Mouse (Mus musculus) retina, postnatal 1 day (tissue): ENCODE data around the gene Ttc41.

Source experiments
- DNase-seq: peaks from one replicate; pipeline ENCODE4 v3.0.0-alpha.2; 2012

Gene Ttc41

DNA sequence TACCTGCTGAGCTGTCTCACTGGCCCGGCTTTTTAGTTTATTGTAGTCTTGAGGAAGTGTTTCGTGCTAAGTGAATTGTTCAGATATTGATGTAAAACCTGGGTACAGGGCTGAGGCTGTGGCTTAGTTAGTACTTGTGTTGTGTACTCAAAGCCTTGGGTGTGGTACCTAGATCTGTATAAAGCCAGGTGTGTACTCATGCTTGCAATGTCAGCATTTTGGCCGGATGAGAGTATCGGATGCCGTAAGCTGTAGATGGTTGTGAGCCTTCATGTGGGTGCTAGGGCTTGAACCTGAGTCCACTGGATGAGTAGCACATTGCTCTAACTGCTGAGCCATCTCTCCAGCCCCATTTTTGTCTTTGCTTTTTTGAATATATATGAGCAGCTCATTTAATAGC is 80.5 kb downstream of the Ttc41 start:
- no peak for DNase-seq

DNA sequence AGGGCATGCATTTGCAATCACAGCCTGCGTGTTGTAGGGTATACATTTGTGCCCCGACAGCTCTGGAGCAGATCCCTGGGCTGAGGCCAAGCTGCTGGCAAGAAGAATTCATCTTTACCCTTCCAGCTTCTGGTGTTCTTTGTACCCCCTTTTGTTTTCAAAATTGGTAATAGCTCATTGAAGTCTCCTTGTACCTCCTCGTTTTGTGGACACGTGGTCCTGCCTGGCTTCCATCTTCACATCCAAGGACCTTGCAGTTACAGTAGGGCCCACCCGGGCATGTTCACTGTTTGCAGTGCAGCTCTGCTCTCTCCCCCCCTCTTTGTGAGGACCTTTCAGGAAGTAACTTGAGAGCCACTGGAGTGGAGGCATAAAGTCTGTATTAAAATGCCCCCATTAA is 82.6 kb downstream of the Ttc41 start:
- DNase-seq: no peak

DNA sequence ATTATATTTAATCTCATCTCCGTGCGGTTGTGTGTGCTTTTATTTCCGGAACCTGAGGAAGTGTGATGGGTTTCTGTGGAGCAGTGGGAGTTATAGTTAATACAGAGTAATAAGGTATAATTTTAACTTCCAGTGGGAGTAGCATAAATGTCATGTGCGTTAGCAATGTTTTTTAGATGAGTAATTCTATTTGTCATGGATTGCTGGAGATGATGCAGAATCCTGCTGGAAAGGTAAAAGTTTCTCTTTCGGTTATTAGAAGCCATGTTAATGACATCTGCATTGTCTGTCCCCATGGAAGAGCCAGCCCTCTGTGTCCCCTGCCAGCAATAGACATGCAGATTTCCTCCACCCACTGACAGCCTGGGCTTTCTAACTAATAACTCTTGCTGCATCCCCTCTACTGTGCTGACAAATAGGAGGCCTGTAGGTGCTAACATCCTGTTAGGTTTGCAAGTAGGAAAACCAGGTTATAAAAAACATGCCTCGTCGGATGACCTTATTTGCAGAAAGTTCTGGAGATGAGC is 83.6 kb downstream of the Ttc41 start:
- no peak for DNase-seq

DNA sequence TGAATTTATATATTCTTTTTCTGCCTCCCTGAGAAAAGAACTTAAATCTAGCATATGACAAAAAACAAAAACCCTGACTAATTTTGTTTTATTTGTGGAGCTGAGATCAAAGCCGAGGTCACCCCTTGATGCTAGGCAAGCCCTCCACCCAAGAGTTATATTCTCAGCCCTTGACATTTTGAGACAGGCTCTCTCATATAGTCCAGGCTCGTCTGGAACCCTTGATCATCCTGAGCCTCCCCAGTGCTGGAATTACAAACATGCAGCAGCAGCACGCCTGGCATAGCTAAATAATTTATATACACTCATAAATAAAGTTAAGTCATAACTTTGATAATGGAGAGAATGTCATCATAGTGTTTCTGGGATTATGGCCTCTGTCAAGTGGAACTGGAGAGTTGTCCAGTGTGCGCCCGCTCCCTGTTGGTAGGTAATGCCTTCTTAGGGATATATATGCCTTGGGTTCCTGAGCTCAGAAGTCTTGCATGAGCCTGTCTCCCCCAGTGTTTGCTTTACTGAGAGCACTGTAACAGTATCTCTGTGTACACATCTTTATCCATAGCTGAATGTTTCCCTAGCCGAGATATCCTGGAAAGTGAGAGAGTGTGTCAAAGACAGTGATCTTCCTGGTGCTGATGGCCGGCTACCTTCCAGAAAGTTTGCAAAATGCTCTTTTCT is 86.0 kb downstream of the Ttc41 start:
- DNase-seq: no peak

DNA sequence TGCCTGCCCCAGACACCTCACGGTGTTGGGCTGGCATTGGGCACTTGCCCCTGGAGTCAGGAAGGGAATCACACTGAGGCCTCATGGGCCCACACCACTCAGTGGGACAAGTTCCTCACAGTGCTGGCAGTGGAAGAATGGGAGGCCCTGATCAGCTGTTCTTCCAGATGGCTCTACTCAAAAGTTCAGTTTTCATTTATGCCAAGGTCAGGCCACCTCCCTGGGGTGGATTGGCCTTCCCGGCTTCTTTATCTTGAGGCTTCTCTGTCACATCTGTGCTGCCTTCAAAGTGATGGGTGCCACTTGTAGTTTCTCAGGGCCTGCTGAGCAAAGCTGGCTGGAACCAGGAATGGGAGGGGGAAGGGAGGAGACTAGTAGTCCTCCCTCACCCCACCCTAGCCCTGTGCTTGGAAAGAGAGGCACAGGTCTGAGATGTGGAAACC is 87.9 kb downstream of the Ttc41 start:
- DNase-seq: no peak

DNA sequence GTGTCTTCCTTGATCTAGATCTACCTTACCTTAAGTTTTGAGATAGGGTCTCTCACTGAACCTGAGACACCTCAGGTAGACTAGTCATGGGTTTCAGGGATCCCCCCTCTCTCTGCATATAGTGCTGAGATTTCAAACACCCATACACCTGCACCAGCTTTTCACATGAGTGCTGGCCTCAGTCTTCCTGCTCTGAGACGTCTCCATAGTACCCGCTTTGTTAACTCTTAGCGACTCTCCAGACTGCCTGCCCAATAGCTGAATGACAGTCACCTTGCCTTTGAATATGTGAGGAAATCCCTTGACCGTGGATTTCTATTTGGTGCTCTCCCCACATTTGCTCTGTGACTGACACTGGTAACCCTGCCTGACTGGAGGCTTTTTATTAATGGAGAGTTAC is 88.6 kb downstream of the Ttc41 start:
- DNase-seq: no peak

DNA sequence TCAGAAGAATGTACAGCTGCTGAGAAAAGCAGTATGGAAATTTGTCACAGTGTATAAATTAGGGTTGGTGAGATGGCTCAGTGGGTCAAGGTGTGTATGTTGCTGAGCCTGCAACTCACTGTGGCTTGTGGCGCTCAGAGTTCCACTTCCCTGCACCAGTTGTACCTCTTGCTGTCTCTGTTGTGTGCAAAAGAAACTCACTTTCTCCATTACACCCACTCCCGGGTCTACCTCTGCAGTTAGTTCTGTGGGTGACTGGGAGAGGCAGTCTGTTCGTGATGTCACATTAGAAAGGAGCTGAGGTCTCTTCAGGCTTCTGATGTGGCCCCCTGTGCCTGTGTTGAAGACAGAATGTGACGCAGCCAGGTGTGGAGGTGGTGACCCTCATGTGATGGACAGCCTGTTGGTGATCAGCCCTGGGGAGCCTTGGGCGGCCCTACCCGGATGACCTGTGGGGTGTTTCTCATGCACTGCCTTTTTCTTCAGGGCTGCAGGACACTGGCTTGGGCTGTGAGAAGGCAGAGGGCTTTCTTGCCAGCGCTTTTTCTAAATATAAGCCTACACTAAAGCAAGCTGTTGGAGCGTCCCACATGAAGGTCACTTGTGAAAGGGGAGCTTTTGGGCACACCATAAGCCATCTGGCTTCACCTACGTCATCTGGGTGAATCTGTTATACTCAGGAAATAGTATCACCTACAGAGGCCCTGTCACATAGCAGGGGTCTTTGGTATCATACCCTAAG is 89.4 kb downstream of the Ttc41 start:
- no peak for DNase-seq

DNA sequence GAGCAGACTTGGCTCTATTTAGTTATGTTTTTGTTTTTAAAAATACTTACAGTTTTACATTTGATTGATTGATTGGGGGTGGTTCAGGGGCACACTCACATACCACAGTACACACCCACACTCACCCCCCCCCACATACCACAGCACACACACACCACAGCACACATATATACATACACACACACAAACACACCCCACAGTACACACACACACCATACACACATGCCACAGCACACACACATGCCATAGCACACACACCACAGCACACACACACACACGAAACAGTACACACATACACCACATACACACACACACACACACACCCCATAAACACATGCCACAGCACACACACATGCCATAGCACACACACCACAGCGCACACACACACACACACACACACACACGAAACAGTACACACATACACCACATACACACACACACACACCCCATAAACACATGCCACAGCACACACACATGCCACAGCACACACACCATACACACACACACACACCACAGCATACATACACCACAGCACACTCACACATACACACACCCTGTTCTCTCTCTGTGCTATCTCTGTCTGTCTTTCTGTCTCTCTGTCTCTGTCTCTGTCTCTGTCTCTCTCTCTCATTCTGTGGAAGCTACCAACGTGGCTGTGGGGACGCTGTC is 90.6 kb downstream of the Ttc41 start:
- DNase-seq: no peak

DNA sequence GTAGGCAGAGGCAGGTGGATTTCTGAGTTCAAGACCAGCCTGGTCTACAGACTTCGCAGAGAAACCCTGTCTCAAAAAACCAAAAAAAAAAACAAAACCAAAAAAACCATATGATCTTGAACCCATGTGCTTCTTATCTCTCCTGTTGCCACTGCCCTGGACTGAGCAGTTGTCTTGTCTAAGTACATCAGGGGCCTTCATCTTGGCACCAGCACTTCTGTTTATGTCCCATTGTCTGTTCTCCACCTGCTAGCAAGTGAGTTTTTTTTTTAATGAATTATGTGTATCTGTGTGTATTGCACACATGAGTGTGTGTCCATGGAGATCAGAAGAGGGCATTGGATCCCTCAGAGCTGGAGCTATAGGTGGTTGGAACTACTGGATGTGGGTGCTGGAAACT is 101.8 kb downstream of the Ttc41 start:
- DNase-seq: no peak

DNA sequence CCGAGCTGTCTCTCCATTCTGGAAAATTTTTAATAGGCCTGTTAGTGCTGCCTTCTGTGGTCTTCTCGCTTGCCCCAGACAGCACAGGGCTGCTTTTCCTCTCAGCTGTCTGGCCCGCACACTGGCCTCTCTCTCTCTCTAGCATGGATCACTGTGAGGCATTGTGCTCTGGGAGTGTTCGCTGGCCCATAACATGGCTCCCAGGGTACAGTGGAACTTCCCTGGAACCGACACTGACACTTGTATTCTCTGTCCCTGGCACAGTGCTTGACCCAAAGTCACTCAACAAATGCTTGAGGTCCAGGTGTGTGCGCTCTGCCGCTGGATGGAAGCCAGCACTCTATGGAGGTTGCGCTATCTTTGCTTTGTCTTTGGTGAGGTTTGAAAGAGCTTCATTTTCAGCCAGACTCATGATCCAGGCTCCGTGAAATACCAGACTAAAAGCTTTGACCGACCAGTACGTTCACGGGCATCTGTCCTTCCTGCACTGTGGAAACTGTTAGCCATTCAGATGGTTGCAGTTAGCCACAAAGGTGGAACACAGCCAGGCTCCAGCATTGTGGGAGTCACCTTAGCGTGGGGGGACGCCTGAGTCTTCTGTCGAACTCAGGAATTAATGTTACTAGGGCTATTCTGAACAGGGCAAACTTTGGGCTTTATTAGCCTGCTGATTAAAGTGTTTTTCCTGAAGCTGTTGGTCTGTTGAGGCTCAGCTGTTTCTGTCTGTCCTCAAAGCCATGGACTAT is 102.6 kb downstream of the Ttc41 start:
- peak; percentile 18 for DNase-seq

DNA sequence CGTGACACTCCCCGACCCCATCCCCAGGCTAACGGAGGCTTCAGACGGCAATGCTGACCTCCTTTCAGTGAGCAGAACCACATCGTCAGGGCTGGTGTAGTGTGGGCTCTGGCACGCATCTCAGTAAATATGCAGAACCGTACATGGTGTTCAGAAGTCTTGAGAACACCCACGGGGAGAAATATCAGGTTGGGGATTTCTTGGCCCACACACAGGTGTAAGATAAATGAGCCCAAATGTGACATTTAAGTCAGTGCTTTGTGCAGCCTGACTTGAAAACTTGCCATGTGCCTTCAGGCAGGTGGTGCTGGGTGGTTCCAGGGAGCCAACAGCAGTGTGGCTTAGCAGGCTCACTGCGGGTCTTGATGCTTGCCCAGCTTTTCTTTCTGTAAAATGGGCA is 104.4 kb downstream of the Ttc41 start:
- DNase-seq: no peak

DNA sequence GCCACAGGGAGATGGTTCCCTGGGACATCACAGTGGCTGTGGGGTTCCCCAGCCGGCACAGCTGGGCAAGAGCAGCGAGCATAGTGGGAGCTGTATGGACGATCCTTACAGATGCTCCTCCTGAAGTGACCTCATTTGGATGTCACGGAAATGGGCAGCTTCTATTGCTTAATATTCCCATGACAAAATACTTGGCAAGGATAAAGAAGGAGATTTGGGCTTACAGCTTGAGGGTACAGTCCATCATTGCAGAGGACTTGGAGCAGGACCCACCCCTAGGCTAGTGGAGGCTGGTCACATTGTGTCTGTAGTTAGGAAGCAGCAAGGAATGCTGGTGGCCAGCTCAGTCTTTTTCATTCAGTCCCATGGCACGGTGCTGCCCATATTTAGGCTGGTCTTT is 105.0 kb downstream of the Ttc41 start:
- no peak for DNase-seq

DNA sequence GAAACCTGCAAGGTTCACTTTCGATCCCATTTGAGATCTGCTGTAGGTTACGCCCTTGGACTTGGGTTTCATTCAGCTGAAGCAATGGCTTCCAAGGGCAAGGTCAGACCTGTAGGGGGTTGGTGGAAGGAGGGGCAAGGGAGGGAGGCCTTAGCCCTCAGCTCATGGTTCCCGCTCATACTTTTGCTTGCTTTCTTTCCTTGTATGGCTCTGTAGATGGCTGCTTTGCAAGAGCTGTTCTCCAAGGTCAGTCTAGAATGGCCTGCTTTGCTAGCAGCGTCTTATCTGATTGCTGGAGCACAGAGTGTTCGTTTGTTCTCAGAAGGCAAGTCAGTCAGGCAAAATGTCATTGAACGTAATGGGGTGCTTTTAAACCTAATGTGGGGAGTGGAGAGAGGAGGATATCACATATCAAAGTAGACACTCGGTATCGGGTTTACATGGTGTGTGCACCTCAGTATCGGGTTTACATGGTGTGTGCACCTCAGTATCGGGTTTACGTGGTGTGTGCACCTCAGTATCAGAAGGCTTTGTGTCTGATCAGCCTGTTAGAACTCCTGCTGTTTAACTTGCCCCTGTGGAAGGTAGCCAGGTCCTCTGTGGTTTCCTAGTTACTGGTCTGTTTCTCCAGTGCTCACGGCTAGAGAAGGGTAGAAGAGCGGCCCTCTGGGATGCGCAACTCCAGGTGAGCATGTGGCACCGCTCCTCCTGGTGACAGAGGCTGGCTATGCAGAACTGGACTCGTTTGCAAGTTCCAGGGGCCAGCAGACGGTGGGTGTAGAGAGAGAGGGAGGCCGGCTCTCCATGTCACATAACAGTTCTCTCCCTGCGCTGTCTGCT is 108.9 kb downstream of the Ttc41 start:
- no peak for DNase-seq

DNA sequence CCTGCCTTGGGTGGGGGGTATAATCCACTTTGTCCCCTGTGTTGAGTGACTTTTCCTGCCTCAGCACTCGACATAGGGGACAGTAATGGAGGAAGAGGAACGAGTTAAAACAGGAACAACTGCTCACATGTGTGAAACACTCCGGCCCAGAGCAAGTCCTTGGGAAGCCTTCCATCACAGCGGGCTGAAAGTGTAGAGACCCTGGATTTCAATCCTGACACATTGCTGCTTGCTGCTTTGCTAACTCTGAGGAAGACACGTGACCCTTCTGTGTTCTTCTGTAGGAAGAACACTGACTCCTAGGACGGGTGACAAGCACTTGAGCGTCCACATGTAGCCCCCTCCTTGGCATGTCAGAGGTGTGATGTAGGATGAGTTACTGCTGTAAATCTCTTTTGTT is 109.5 kb downstream of the Ttc41 start:
- DNase-seq: no peak

DNA sequence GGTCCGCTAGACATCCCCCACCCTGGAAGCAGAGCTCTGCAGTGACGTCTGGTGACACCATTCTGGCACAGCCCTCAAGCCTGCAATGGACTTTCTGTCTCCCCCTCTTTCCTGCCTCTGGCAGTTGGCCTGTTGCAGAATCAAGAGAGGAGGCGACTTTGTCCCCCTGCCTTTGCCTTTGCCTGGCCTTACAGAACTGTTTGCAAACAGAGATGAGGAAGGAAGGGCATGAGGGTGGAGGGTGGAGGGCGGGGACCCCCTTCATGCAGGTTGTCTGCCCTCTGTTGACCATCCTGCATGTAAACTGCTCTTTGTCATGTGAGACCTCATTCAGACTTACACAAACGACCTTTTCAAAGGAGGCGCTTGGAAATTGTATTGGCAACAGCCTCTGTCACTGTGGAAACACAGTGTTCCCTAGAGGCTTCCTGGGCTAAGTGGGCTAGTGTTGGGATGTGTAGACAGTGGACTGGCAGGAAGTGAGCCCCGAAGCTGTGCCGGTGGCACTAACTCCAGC is 114.1 kb downstream of the Ttc41 start:
- DNase-seq: peak; percentile 65

DNA sequence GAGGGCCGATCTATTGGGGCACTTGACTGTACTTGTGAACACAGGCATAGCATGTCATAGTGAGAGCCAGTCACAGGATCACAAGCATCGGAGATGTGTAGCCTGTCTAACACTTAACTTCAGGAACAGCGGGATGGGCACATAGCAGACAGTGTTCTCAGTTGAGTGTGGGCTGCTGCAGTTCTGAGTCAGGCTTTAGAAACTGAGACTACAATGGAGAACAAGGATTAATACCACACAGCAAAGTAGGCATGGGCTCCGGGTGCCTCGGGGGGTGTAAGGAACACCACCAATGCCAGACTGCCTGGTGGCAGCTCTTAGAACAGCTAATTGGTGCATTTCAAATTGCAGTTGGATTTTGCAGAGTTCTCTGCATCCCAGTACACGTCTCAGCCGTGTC is 115.4 kb downstream of the Ttc41 start:
- DNase-seq: no peak

DNA sequence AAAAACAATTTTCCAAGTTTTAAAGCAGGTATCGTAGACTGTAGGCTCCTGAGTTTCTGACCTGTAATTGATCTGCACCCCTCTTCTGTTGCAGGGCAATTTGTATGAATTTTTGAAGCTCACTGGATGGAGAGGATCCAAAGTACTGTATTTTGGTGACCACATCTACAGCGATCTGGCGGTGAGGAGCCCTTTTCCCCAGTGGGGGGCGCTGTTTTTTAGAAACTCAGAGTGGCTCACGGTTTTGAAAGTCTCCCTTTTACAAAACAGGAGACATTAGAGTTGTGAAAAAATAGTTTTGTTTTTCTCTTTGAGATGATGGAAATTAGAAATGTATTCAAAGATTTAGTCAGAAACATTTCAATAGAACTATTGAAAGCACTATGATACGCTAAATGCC is 118.5 kb downstream of the Ttc41 start:
- DNase-seq: no peak

DNA sequence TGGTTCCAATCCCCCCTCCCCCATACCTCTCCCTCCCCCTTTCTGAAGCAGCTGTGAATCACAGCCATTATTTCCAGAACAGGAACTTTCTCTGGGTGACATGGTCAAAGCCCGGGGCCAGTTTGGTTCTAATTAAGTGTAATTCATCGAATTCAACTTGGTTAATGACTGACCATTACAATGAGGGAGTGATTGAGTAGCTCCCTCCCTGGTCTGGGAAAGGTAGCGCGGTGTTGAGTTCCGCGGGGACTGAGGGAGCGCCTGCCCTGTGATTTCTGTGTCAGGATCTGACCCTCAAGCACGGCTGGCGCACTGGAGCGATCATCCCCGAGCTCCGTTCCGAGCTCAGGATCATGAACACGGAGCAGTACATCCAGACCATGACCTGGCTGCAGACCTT is 119.3 kb downstream of the Ttc41 start:
- DNase-seq: peak; percentile 38

DNA sequence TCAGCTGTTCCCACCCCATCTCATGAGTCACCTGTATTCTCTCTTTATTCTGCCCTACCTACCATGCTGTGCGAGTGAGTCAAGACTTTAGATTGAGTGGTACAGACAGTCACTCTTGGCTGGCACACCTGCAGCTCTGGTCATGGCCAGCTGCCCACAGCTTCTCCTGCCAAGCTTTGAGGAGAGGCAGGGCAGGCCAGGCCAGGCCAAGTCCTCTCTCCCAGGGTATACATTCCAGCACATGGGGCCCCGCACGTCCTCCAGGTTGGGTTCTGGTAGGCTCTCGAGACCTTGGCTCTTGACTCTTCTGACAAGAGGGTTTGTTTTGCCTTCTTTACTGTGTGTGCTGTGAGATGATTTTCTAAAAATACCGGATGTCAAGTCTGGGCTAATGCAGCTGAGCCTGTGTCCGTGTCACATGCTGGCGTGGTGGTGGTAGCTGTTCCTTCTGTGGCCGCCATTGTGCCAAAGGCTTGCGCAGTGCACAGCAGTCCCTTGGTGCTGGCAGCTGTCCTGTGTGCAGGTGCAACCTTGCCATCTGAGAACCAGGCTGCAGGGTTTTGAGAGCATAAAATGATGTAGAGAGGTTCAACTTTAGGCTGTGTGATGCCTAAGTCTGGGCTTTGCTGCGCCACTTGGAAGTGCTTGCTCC is 120.4 kb downstream of the Ttc41 start:
- DNase-seq: no peak
